Mouse (Mus musculus): ENCODE results near the gene Stim2. TPM values are rescaled to one million over a fixed set of nuclear protein-coding genes. Genes with fewer than 3 reads are reported as not detected.

Stim2 gene
- polyA plus RNA-seq, 1 experiment from 2014 or later, result 11.3 TPM

DNA sequence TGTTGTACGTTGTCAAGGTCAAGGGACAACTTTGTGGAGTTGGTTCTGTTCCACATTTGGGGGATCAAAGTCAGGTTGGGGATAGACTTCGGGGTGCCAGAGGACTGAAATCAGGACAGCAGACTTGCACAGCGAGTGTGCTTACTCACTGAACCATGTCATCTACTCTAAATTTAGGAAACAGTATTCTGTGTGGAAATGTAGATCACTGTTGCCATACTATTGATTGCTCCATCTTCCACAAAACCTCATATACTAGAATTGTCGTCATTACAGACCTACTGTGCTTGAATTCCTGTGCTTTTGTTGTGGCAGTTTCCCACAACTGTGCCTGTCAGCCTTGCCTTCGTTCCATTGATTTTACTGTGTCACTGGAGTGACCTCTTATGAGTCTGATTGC lies 51.6 kb downstream of the Stim2 start:
- Histone ChIP-seq H3K4me1 (replicated peaks) (peaks cover 14% of the 10 kb centered on the region), H3K27ac (no peak overlapping the region), H3K9me3 (replicated peaks) (no peaks in the 10 kb centered on the region), H3K36me3 (no peaks in the 10 kb centered on the region), H3K27me3 (no peaks in the 10 kb centered on the region), H3K4me2 (no peak overlapping the region), H3K4me3 (no peak overlapping the region), H3K9ac (no peak overlapping the region)
- 84% methylated on average over 5 of the region's 5 CpGs for WGBS
- ATAC-seq (replicated peaks; ENCODE audit: insufficient number of reproducible peaks, insufficient read depth, low FRiP score, low read depth), result no peak

DNA sequence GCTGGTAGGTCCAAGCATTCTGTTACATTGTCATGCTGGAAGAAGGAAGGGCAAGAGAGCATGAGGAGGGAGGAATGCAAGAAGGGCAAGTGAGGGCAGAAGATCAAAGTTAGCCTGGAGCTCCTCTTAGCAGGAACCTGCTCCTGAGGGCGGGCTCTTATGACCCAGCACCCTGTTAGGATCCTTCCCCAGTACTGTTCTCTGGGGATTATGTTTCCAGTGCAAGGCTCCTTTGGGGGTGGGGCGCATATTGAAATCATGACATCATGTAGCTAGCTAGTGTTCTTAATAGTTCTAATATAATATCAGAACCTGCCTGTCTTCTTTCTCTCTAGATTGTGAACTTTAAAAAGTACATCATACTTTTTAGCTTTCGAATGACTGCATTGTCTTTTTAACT lies 52.8 kb downstream of the Stim2 start:
- H3K4me3 ChIP-seq, result no peak overlapping the region
- ATAC-seq (replicated peaks; ENCODE audit: insufficient number of reproducible peaks, insufficient read depth, low FRiP score, low read depth), result no peak
- WGBS, result 83% methylated on average over 3 of the region's 3 CpGs
- no peaks in the 10 kb centered on the region for H3K9me3 ChIP-seq (replicated peaks)
- H3K27me3 ChIP-seq, result no peaks in the 10 kb centered on the region
- peaks cover 14% of the 10 kb centered on the region for H3K4me1 ChIP-seq (replicated peaks)
- no peak overlapping the region for H3K4me2 ChIP-seq
- no peak overlapping the region for H3K27ac ChIP-seq
- no peak overlapping the region for H3K9ac ChIP-seq
- no peaks in the 10 kb centered on the region for H3K36me3 ChIP-seq

DNA sequence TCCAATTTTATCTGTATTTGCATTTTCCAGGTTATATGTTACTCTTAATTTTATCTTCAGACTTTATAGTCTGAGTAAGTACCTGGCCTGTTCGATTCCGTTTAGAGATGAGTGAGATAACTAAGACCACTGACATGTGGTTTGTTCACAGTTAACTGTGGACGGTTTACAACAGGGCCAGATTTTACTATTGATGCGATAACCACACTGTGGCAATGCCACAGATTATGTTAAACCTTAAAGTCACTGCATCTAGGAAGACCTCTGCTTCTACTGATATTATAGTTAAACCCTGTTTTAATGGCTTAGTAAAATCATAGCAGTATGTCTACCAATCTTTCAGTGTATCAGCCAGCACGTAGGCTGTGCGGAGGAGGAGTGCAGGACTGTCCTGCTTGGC lies 53.9 kb downstream of the Stim2 start:
- no peak overlapping the region for H3K4me3 ChIP-seq
- no peaks in the 10 kb centered on the region for H3K36me3 ChIP-seq
- H3K27me3 ChIP-seq, result no peaks in the 10 kb centered on the region
- peaks cover 12% of the 10 kb centered on the region for H3K4me1 ChIP-seq (replicated peaks)
- ATAC-seq (replicated peaks; ENCODE audit: insufficient number of reproducible peaks, insufficient read depth, low FRiP score, low read depth), result no peak
- H3K27ac ChIP-seq, result no peak overlapping the region
- no peaks in the 10 kb centered on the region for H3K9me3 ChIP-seq (replicated peaks)
- no peak overlapping the region for H3K9ac ChIP-seq
- no peak overlapping the region for H3K4me2 ChIP-seq
- 76% methylated on average over 6 of the region's 6 CpGs for WGBS

DNA sequence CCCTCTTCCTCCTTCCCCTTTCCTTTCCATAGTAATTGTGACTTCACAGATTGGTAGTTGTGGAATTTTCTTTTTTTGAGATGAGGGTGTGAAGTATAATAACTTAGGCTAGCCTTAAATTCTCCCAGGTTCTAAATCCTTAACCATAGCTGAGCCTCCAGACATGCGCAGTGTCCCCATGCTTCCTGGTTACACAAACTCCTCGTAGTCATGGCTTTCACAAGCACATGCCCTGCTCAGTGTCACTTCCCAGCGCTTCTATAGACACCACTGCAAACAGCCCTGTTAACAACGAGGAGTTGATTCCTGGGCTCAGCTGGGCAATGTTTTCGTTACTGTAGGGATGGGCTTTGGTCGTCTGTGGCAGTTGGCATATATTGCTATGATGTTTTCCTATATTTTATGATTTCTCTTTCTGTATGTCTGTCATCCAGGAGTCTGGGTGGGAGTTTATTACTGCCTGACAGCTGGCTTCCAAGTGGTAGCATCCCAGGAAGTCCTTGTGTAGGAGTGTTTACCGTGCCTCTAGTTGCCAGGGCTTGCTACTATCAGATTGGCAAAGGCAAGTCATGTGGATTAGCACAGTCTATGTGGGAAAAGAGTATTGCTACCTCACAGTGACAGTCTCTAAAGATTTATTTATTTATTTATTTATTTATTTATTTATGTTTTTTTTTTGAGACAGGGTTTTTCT lies 55.5 kb downstream of the Stim2 start:
- H3K4me2 ChIP-seq, result no peak overlapping the region
- H3K9me3 ChIP-seq (replicated peaks), result no peaks in the 10 kb centered on the region
- H3K4me1 ChIP-seq (replicated peaks), result peaks cover 6% of the 10 kb centered on the region; the same call in 1 of the 2 replicates
- H3K36me3 ChIP-seq, result 0 out of 2 replicates have a peak, but pooled peaks cover 3% of the 10 kb centered on the region
- H3K4me3 ChIP-seq, result no peak overlapping the region
- H3K27ac ChIP-seq, result no peak overlapping the region
- no peak for ATAC-seq (replicated peaks; ENCODE audit: insufficient number of reproducible peaks, insufficient read depth, low FRiP score, low read depth)
- WGBS, result 63% methylated on average over 7 of the region's 7 CpGs
- H3K27me3 ChIP-seq, result no peaks in the 10 kb centered on the region
- H3K9ac ChIP-seq, result no peak overlapping the region

DNA sequence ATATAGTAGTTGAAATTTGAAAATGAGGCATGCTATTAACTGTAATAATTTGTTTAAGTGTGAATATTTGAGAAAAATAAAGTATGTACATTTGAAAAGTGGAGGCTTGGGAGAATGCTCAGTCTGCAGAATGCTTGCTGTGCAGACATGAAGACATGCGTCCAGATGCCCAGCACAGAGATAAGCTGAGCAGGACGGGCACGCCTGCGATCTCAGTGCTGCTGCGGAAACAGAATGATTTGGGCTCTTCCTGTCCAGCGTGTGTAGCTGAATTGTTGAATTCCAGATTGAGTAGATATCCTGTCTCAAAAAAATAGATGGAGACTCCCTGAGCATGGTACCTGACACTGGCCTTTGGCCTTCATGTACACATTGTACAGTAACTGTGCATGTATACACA lies 58.0 kb downstream of the Stim2 start:
- 0 out of 2 replicates have a peak, but pooled peaks cover 2% of the 10 kb centered on the region for H3K4me1 ChIP-seq (replicated peaks)
- no peak overlapping the region for H3K27ac ChIP-seq
- 58% methylated on average over 6 of the region's 6 CpGs for WGBS
- no peak overlapping the region for H3K4me3 ChIP-seq
- H3K9me3 ChIP-seq (replicated peaks), result no peaks in the 10 kb centered on the region
- no peak overlapping the region for H3K4me2 ChIP-seq
- no peaks in the 10 kb centered on the region for H3K27me3 ChIP-seq
- H3K9ac ChIP-seq, result no peak overlapping the region
- no peak for ATAC-seq (replicated peaks; ENCODE audit: insufficient number of reproducible peaks, insufficient read depth, low FRiP score, low read depth)
- H3K36me3 ChIP-seq, result 0 out of 2 replicates have a peak, but pooled peaks cover 3% of the 10 kb centered on the region

DNA sequence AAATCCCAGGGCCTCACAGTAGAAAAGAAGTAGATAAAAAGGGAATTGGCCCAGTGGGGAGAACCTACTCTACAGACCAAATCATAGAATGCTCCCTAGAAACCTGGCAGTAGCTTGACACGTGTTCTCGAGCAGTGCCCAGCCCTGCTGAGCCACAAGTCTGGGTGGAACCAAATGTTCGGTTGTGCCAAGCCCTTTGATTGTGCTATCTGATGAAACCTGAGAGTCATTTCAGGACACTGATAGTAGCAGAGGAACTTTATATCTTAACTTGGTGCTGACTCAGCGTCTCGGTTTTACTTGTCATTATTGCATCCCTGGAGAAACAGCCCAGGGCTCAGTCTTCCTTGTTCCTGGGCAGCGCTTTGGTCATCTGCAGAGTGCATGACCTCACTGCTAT lies 61.7 kb downstream of the Stim2 start:
- Histone ChIP-seq H3K4me2 (no peak overlapping the region), H3K4me3 (no peak overlapping the region), H3K36me3 (0 out of 2 replicates have a peak, but pooled peaks cover 3% of the 10 kb centered on the region), H3K27me3 (no peaks in the 10 kb centered on the region), H3K9me3 (replicated peaks) (no peaks in the 10 kb centered on the region), H3K9ac (no peak overlapping the region), H3K4me1 (replicated peaks) (0 out of 2 replicates have a peak, but pooled peaks cover 2% of the 10 kb centered on the region), H3K27ac (no peak overlapping the region)
- ATAC-seq (replicated peaks; ENCODE audit: insufficient number of reproducible peaks, insufficient read depth, low FRiP score, low read depth), result no peak
- WGBS, result 68% methylated on average over 6 of the region's 6 CpGs

DNA sequence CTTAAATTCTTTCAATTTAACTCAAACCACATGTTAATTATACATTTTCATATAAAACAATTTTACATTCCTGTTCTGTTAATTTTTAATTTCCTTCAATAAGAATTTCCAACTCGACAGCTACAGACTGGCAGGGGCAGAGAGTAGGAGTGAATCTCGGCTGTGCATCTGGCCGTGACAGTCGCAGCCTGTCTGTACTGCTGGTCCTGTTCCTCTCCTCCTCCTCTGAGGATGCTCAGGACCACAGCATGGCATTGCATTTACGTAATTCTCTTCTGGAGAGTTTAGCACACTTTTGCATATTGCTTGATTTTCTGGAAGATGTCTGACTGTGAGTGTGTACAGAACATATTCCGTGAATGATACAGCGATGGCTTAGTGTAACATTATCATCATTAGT lies 63.8 kb downstream of the Stim2 start:
- Histone ChIP-seq H3K9me3 (replicated peaks) (no peaks in the 10 kb centered on the region), H3K9ac (no peak overlapping the region), H3K4me2 (no peak overlapping the region), H3K4me1 (replicated peaks) (no peaks in the 10 kb centered on the region), H3K4me3 (no peak overlapping the region), H3K27ac (no peak overlapping the region), H3K36me3 (0 out of 2 replicates have a peak, but pooled peaks cover 3% of the 10 kb centered on the region), H3K27me3 (no peaks in the 10 kb centered on the region)
- 82% methylated on average over 7 of the region's 7 CpGs for WGBS
- ATAC-seq (replicated peaks; ENCODE audit: insufficient number of reproducible peaks, insufficient read depth, low FRiP score, low read depth), result no peak

DNA sequence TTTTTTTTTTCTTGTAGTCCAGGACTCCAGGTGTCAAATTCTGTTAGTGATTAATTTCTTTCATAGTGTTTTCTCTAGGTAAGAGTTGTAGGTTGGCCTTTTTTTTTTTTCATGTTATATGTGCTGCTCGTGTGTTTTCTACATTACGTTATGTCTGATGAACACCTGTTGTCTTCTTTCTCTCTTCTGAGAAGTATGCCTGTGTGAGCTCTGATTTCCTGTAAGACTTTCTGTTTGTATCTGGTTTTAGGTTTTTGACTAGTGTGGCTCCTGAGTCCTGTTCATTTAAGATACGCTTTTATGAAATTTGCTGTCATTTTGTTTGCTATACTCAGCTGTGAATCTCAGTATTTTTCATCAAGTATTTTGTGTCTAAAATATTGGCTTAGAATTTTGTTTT lies 69.3 kb downstream of the Stim2 start:
- no peaks in the 10 kb centered on the region for H3K9me3 ChIP-seq (replicated peaks)
- WGBS, result 83% methylated on average over 3 of the region's 3 CpGs
- no peak overlapping the region for H3K9ac ChIP-seq
- H3K4me1 ChIP-seq (replicated peaks), result 0 out of 2 replicates have a peak, but pooled peaks cover 3% of the 10 kb centered on the region
- no peaks in the 10 kb centered on the region for H3K36me3 ChIP-seq
- H3K27ac ChIP-seq, result no peak overlapping the region
- ATAC-seq (replicated peaks; ENCODE audit: insufficient number of reproducible peaks, insufficient read depth, low FRiP score, low read depth), result no peak
- no peak overlapping the region for H3K4me3 ChIP-seq
- H3K4me2 ChIP-seq, result no peak overlapping the region
- no peaks in the 10 kb centered on the region for H3K27me3 ChIP-seq

DNA sequence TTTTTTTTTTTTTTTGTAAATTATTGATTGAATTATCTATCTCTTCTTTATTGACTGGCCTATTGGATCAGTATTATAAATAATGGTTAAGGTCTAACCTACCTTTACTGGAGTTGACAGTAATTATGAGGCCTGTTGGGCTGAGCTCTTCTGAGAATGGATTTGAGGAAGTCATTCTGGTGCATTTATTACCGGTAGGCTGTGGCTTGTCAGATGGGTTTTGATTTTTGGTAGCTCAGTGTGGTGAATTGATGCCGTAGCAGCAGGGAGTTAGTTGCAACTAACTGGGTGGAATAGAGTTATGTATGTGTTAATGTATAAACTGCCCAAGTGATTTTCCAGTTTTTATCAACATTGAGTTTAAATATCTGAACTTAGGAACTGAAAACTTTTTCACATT lies 72.2 kb downstream of the Stim2 start:
- no peak overlapping the region for H3K4me2 ChIP-seq
- no peaks in the 10 kb centered on the region for H3K9me3 ChIP-seq (replicated peaks)
- H3K4me1 ChIP-seq (replicated peaks), result peaks cover 10% of the 10 kb centered on the region
- no peaks in the 10 kb centered on the region for H3K27me3 ChIP-seq
- no peaks in the 10 kb centered on the region for H3K36me3 ChIP-seq
- no peak overlapping the region for H3K9ac ChIP-seq
- no peak overlapping the region for H3K27ac ChIP-seq
- no peak overlapping the region for H3K4me3 ChIP-seq
- ATAC-seq (replicated peaks; ENCODE audit: insufficient number of reproducible peaks, insufficient read depth, low FRiP score, low read depth), result no peak
- WGBS, result 86% methylated on average over 2 of the region's 2 CpGs

DNA sequence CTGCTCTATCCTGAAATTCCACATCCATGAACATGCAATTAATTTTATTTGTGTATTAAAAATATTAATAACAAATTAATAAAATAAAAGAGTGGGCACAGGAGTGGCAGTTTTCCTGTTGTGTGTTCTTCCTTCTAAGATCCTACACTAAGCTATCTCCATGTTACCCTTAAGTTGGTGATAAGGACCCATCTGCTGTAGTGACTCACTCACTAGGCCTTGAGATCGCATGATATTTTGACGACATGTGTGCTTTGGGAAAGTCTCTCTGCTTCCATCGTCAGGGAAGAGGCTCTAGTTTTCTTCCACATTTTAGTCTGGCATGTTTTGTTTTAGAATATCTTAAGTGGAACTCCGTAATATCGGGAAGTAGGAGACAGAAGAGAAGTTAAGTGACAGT lies 73.0 kb downstream of the Stim2 start:
- no peak overlapping the region for H3K4me2 ChIP-seq
- H3K9me3 ChIP-seq (replicated peaks), result no peaks in the 10 kb centered on the region
- H3K4me3 ChIP-seq, result no peak overlapping the region
- no peaks in the 10 kb centered on the region for H3K27me3 ChIP-seq
- no peaks in the 10 kb centered on the region for H3K36me3 ChIP-seq
- WGBS, result 59% methylated on average over 5 of the region's 5 CpGs
- peaks cover 10% of the 10 kb centered on the region for H3K4me1 ChIP-seq (replicated peaks)
- no peak for ATAC-seq (replicated peaks; ENCODE audit: insufficient number of reproducible peaks, insufficient read depth, low FRiP score, low read depth)
- no peak overlapping the region for H3K9ac ChIP-seq
- H3K27ac ChIP-seq, result no peak overlapping the region

DNA sequence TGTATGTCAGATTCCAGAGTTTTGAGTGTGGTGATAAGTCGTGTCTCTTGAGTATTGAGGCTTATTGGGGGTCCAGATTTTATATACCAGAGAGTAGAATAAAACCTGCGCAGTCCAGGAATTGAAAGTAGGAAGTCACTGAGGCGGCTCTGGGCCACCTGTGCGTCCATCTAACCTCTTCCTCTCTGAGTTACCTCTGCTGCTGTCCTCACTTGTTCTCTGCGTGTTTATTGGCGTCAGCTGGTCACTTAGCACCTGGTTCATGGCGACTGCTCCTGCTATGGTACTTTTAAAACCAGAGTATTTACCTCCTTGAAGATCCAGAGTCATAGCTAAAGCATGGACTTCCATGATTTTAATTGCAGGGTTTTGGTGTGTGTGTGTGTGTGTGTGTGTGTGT lies 73.4 kb downstream of the Stim2 start:
- H3K4me1 ChIP-seq (replicated peaks), result peaks cover 10% of the 10 kb centered on the region
- ATAC-seq (replicated peaks; ENCODE audit: insufficient number of reproducible peaks, insufficient read depth, low FRiP score, low read depth), result no peak
- no peaks in the 10 kb centered on the region for H3K27me3 ChIP-seq
- no peak overlapping the region for H3K4me3 ChIP-seq
- H3K36me3 ChIP-seq, result no peaks in the 10 kb centered on the region
- no peaks in the 10 kb centered on the region for H3K9me3 ChIP-seq (replicated peaks)
- H3K4me2 ChIP-seq, result no peak overlapping the region
- no peak overlapping the region for H3K9ac ChIP-seq
- H3K27ac ChIP-seq, result no peak overlapping the region
- WGBS, result 79% methylated on average over 7 of the region's 7 CpGs

DNA sequence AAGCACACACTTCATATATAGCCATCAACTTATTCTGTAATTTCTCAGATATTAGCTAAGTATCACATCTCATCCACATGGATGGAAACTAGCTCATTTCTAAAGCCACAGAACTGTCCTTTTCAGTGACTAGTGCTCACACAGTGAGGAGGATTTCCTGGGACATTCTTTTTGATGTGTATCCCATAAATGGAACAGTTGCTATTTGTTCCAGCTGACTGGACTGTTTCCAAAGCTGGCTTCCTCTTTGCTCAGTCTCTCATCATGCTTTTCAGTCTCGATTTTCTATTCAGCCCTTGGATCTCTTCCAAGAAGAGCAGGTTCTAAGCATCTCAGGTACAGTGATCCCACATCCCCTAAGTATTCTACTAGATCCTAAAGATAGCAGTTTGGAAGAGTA lies 75.0 kb downstream of the Stim2 start:
- peak overlapping the region; percentile 55 for H3K27ac ChIP-seq
- no peak overlapping the region for H3K9ac ChIP-seq
- no peak for ATAC-seq (replicated peaks; ENCODE audit: insufficient number of reproducible peaks, insufficient read depth, low FRiP score, low read depth)
- H3K9me3 ChIP-seq (replicated peaks), result no peaks in the 10 kb centered on the region
- 0% methylated on average over 1 of the region's 1 CpGs for WGBS
- no peak overlapping the region for H3K4me3 ChIP-seq
- no peaks in the 10 kb centered on the region for H3K36me3 ChIP-seq
- no peaks in the 10 kb centered on the region for H3K27me3 ChIP-seq
- H3K4me1 ChIP-seq (replicated peaks), result peaks cover 10% of the 10 kb centered on the region
- no peak overlapping the region for H3K4me2 ChIP-seq

Data from heart, embryonic 15.5 days (tissue).